Mouse (Mus musculus) olfactory bulb, adult 2 months (tissue): ENCODE results near the gene Zfp524.

Source experiments
- CTCF ChIP-seq: fragments of 200-500 bp; IDR thresholded peaks from 2 replicates; pipeline ENCODE4 v1.5.1; 2012; ENCODE audit warnings: low read depth, mild to moderate bottlenecking, low read length, moderate library complexity; ENCODE audit not compliant: insufficient read depth
- POLR2A ChIP-seq: fragments of 200-500 bp; IDR thresholded peaks from 2 replicates; pipeline ENCODE4 v1.6.1; 2012; ENCODE audit warnings: mild to moderate bottlenecking, low read depth, low read length, moderate library complexity; ENCODE audit not compliant: insufficient read depth

- TF ChIP-seq POLR2A (no peak), CTCF (no peak)
These were observed 45.2 kb downstream of the Zfp524 start for GRCm38 (mm10) chr7:5059421-5059820.
